Mouse (Mus musculus) myocyte (in vitro differentiated cells): ENCODE data around the gene Rnase9. TPM values are rescaled to one million over a fixed set of nuclear protein-coding genes. Genes with fewer than 3 reads are reported as not detected.
"Not testable (repeated sequence)": the region's sequence is repeated elsewhere in the genome, so short reads cannot be mapped to it uniquely, and the experiment has no call there.

Experiments
- H3K27me3 ChIP-seq: one replicate; pipeline ENCODE4 v1.6.1; 2011; ENCODE audit not compliant: control insufficient read depth, insufficient read depth, insufficient read length
- H3K36me3 ChIP-seq: one replicate; pipeline ENCODE4 v1.6.1; 2011; ENCODE audit not compliant: control insufficient read depth, insufficient read depth
- H3K4me2 ChIP-seq: one replicate; pipeline ENCODE4 v1.6.1; 2011; ENCODE audit warnings: low read depth, control low read depth
- H3K4me3 ChIP-seq: one replicate; pipeline ENCODE4 v1.5.1; 2011; ENCODE audit warnings: mild to moderate bottlenecking, control low read depth, moderate library complexity
- H3K79me2 ChIP-seq: one replicate; pipeline ENCODE4 v1.6.1; 2011; ENCODE audit not compliant: control insufficient read depth, insufficient read depth
- H3ac ChIP-seq: one replicate; pipeline ENCODE4 v1.6.1; 2011; ENCODE audit not compliant: control insufficient read depth, insufficient read length
- CEBPB ChIP-seq: IDR thresholded peaks from 2 replicates; pipeline ENCODE4 v1.6.1; 2011; ENCODE audit warnings: mild to moderate bottlenecking, moderate library complexity; ENCODE audit not compliant: poor library complexity, insufficient read depth, severe bottlenecking
- E2F4 ChIP-seq: IDR thresholded peaks from one replicate; pipeline ENCODE4 v1.6.1; 2011; ENCODE audit warnings: mild to moderate bottlenecking, control low read depth, moderate library complexity; ENCODE audit not compliant: insufficient read depth
- MAX ChIP-seq: IDR thresholded peaks from one replicate; pipeline ENCODE4 v1.6.1; 2011; ENCODE audit warnings: low read depth, mild to moderate bottlenecking, control low read depth
- MYOD1 ChIP-seq, 3 experiments: IDR thresholded peaks; one replicate each; pipeline ENCODE4 v1.6.1; 2011; ENCODE audit warnings: control low read depth in 2 of 3, low read depth in 2 of 3, mild to moderate bottlenecking in 2 of 3, moderate library complexity in 1 of 3; ENCODE audit not compliant: insufficient read length in 2 of 3, control insufficient read depth in 1 of 3
- MYOG ChIP-seq, 3 experiments: IDR thresholded peaks; one replicate each; pipeline ENCODE4 v1.6.1; 2011; ENCODE audit warnings: control low read depth in 2 of 3, low read depth in 2 of 3, mild to moderate bottlenecking in 2 of 3; ENCODE audit not compliant: insufficient read length in 2 of 3, control insufficient read depth in 1 of 3, insufficient read depth in 1 of 3
- POLR2A ChIP-seq: IDR thresholded peaks from one replicate; pipeline ENCODE4 v1.6.1; 2011; ENCODE audit warnings: low read depth, mild to moderate bottlenecking, control low read depth, moderate library complexity; ENCODE audit not compliant: insufficient read length
- POLR2AphosphoS2 ChIP-seq: IDR thresholded peaks from one replicate; pipeline ENCODE4 v1.6.1; 2011; ENCODE audit warnings: low read depth, control low read depth; ENCODE audit not compliant: insufficient read length
- REST ChIP-seq: IDR thresholded peaks from one replicate; pipeline ENCODE4 v1.6.1; 2011; ENCODE audit warnings: mild to moderate bottlenecking, control low read depth, moderate library complexity; ENCODE audit not compliant: insufficient read depth, insufficient read length
- SRF ChIP-seq: IDR thresholded peaks from one replicate; pipeline ENCODE4 v1.6.1; 2011; ENCODE audit warnings: low read depth; ENCODE audit not compliant: control insufficient read depth, insufficient read length
- TCF12 ChIP-seq: IDR thresholded peaks from one replicate; pipeline ENCODE4 v1.6.1; 2011; ENCODE audit warnings: mild to moderate bottlenecking, control low read depth; ENCODE audit not compliant: poor library complexity, insufficient read depth, severe bottlenecking
- TCF3 ChIP-seq: IDR thresholded peaks from one replicate; pipeline ENCODE4 v1.6.1; 2011; ENCODE audit warnings: low read depth, control low read depth; ENCODE audit not compliant: insufficient read length
- USF1 ChIP-seq: IDR thresholded peaks from one replicate; pipeline ENCODE4 v1.6.1; 2011; ENCODE audit warnings: low read depth, mild to moderate bottlenecking, control low read depth, moderate library complexity
- polyA plus RNA-seq: library from polyadenylated mRNA; unstranded; fragments of >200 nt; fragmentation: generic; extraction: Trizol; gene quantifications from one replicate; pipeline ENCODE4 v1.2.1, GENCODE M21; 2012; ENCODE audit warnings: missing spikeins

Gene Rnase9
- polyA plus RNA-seq, 1 experiment, result not detected

DNA sequence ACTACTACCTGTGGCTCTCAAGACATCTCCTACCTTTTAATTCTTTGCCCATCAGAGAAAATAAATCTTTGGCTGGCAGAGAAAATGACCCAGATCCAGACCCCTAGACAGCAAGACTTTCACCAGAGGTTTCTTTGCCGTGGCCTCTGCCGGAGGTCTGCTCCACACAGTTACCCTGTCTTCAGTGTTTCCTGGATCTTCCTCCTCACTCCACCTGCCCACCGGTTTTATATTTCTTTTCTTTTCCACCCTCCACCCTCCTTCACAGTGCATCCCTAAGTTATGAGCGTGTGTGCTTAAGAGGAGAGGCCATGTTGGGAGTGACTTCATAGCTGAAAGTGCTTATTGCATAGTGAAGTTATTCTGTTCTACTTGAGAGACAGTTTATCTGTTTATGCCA is 18.2 kb downstream of the Rnase9 start:
- H3K79me2 ChIP-seq, result no peaks in the 10 kb centered on the region
- no peaks in the 10 kb centered on the region for H3K36me3 ChIP-seq
- H3K4me2 ChIP-seq, result no peak overlapping the region
- TF ChIP-seq TCF12, result no peak
- no peak for TF ChIP-seq POLR2A
- no peak for TF ChIP-seq CEBPB
- no peak for TF ChIP-seq USF1
- H3K27me3 ChIP-seq, result no peaks in the 10 kb centered on the region
- H3K4me3 ChIP-seq, result no peak overlapping the region
- H3ac ChIP-seq, result no peak overlapping the region

DNA sequence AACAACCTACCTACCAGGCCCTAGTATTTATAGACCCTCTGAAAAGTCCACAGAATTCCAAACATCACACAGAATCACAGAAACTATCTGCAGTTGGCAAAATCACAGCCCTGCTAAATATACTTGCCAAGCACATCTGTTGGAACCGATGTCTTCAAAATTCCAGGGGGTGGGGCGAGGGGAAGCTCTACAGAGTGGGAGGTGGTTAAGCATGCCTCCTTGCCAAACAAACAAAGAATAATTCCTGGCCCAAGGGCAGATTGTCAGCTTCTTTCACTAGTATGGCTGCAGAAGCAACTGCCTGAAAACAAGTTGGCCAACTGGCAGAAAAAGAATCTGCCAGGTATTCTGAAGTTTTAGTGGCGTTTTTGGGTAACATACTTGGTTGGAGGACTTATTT is 24.4 kb downstream of the Rnase9 start:
- Histone ChIP-seq H3K4me3 (no peak overlapping the region), H3K27me3 (no peaks in the 10 kb centered on the region), H3K4me2 (no peak overlapping the region), H3K79me2 (no peaks in the 10 kb centered on the region), H3K36me3 (no peaks in the 10 kb centered on the region), H3ac (no peak overlapping the region)
- TF ChIP-seq REST (no peak), USF1 (no peak), E2F4 (no peak), MYOG (IDR thresholded peaks at IDR 0.05; ENCODE audit: control insufficient read depth in 1 of 3, insufficient read depth in 1 of 3, insufficient read length in 2 of 3, low read depth in 2 of 3) (no peak), SRF (no peak), POLR2A (no peak), POLR2AphosphoS2 (no peak), TCF12 (no peak), TCF3 (no peak), MAX (no peak), MYOD1 (IDR thresholded peaks at IDR 0.05; ENCODE audit: control insufficient read depth in 1 of 3, insufficient read length in 2 of 3, low read depth in 2 of 3) (no peak)

DNA sequence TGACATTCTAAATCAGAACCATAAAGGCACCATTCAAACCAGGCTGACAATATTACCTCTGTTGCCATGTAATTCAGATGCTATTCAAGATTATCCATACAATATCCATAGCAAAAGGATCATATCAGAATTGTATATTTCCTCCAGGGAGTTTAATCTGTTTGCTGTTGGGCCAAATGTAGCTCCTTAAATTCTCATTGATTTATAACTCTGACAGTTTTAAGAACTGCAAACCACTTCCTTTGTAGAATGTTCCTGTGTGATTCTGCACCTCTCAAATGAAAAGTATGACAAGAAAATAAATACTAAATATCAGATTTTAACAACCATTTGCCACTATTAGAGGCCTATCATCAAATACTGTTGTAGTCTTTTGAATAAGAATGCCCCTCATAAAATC is 25.9 kb downstream of the Rnase9 start:
- Histone ChIP-seq H3K79me2 (no peaks in the 10 kb centered on the region), H3K27me3 (no peaks in the 10 kb centered on the region), H3ac (no peak overlapping the region), H3K4me3 (no peak overlapping the region), H3K36me3 (no peaks in the 10 kb centered on the region), H3K4me2 (no peak overlapping the region)
- TF ChIP-seq CEBPB, result no peak
- TF ChIP-seq E2F4, result no peak
- no peak for TF ChIP-seq SRF
- no peak for TF ChIP-seq TCF12
- no peak for TF ChIP-seq TCF3
- TF ChIP-seq MYOG (IDR thresholded peaks at IDR 0.05; ENCODE audit: control insufficient read depth in 1 of 3, insufficient read depth in 1 of 3, insufficient read length in 2 of 3, low read depth in 2 of 3), result no peak
- no peak for TF ChIP-seq MYOD1 (IDR thresholded peaks at IDR 0.05; ENCODE audit: control insufficient read depth in 1 of 3, insufficient read length in 2 of 3, low read depth in 2 of 3)
- no peak for TF ChIP-seq POLR2A
- no peak for TF ChIP-seq POLR2AphosphoS2
- TF ChIP-seq REST, result no peak
- TF ChIP-seq MAX, result no peak
- no peak for TF ChIP-seq USF1

DNA sequence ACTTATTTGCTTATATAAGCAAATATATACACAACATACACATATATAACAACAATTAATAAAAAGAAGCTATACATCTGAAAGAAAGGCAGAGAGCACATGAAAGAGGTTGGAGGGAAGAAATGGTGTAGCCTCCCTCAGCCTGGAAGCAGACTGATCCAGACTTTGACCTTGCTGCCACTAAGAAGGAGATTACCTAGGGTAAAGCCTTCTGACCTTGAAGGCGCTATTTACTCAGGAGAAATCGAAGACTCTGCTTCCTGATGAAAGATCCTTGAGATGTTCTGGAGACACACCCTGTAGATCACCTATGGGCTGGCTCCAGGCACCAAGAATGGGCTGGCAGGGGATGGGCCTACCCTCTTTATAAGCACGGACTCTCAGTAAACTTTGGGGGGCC is 26.9 kb downstream of the Rnase9 start:
- not testable (repeated sequence) for H3ac ChIP-seq, H3K79me2 ChIP-seq, H3K36me3 ChIP-seq, H3K4me2 ChIP-seq, H3K27me3 ChIP-seq, H3K4me3 ChIP-seq

DNA sequence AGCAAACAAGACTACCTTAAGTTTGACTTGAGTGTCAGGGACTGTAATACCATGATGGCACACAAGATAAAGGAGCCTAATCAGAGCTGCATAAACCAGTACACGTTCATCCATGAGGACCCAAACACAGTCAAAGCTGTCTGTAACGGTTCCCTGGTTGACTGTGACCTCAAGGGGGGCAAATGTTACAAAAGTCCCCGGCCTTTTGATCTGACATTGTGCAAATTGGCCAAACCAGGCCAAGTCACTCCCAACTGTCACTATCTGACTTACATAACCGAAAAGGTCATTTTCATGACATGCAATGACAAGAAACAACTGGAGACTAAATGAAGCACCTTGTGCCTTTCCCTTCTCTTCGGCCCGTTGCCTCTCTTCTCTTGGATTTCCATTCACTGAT is 32.1 kb downstream of the Rnase9 start:
- Histone ChIP-seq H3K4me3 (no peak overlapping the region), H3K27me3 (no peaks in the 10 kb centered on the region), H3K79me2 (no peaks in the 10 kb centered on the region), H3K4me2 (peak overlapping the region; percentile 68), H3K36me3 (no peaks in the 10 kb centered on the region), H3ac (no peak overlapping the region)
- TF ChIP-seq MYOD1 (IDR thresholded peaks at IDR 0.05; ENCODE audit: control insufficient read depth in 1 of 3, insufficient read length in 2 of 3, low read depth in 2 of 3) (no peak), CEBPB (no peak), POLR2AphosphoS2 (no peak), TCF3 (no peak), POLR2A (no peak), TCF12 (no peak), E2F4 (no peak), REST (no peak), USF1 (no peak), MAX (no peak), SRF (no peak), MYOG (IDR thresholded peaks at IDR 0.05; ENCODE audit: control insufficient read depth in 1 of 3, insufficient read depth in 1 of 3, insufficient read length in 2 of 3, low read depth in 2 of 3) (no peak)

DNA sequence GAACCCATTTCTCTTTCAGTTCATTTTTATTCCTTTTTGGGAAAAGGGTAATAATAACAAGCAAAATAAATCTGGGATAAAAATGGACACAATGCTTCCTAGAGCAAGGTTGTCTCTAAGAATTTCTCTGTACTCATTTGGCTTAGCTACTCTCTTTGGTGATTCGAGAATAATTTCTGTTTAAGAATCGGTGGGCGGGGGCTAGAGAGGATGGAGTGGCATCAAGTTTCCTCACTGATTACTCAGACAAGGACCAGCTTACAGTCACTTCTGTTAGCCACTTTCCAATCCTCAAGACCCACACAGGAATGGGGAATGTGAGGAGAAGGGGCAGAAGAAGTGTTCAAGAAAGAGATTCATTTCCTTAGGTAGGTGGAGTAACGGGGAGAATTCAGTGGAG is 32.9 kb downstream of the Rnase9 start:
- H3K4me3 ChIP-seq, result no peak overlapping the region
- H3K27me3 ChIP-seq, result no peaks in the 10 kb centered on the region
- no peaks in the 10 kb centered on the region for H3K36me3 ChIP-seq
- no peaks in the 10 kb centered on the region for H3K79me2 ChIP-seq
- TF ChIP-seq MYOD1 (IDR thresholded peaks at IDR 0.05; ENCODE audit: control insufficient read depth in 1 of 3, insufficient read length in 2 of 3, low read depth in 2 of 3) (no peak), SRF (no peak), POLR2A (no peak), CEBPB (no peak), POLR2AphosphoS2 (no peak), REST (no peak), MYOG (IDR thresholded peaks at IDR 0.05; ENCODE audit: control insufficient read depth in 1 of 3, insufficient read depth in 1 of 3, insufficient read length in 2 of 3, low read depth in 2 of 3) (no peak), TCF12 (no peak), MAX (no peak), USF1 (no peak), TCF3 (no peak), E2F4 (no peak)
- H3ac ChIP-seq, result no peak overlapping the region
- peak overlapping the region; percentile 68 for H3K4me2 ChIP-seq
